Mouse (Mus musculus): ENCODE data around the gene Rundc3a. TPM values are rescaled to one million over a fixed set of nuclear protein-coding genes. Genes with fewer than 3 reads are reported as not detected.

The Rundc3a gene
- 160 and 165 TPM in 2 replicates for polyA plus RNA-seq (2015; fragmentation: Nextera tagmentation; extraction: Ambion mirVana)

- Histone ChIP-seq H3K36me3 (replicated peaks) (no peaks in the 10 kb centered on the region), H3K27ac (peak within 1 kb of the TSS; percentile 96), H3K4me3 (peak within 1 kb of the TSS; percentile 71), H3K4me2 (peak within 1 kb of the TSS; percentile 96), H3K9ac (peak within 1 kb of the TSS; percentile 78), H3K27me3 (replicated peaks) (no peaks in the 10 kb centered on the region), H3K9me3 (no peaks in the 10 kb centered on the region), H3K4me1 (peaks cover 54% of the 10 kb centered on the region)
- WGBS, result 0% methylated on average over 34 of the region's 34 CpGs
- peak; percentile 92 for ATAC-seq (replicated peaks)
Measured at GRCm38 (mm10) chr11:102393238-102393634, at the start of gene Rundc3a. TSS of gene Rundc3a (plus strand) at chr11:102393403.

GRCm38 (mm10) chr11:102344458-102344857 lies 48.7 kb upstream of the Rundc3a start:
- Histone ChIP-seq H3K36me3 (replicated peaks) (no peaks in the 10 kb centered on the region), H3K9ac (no peak overlapping the region), H3K27ac (no peak overlapping the region), H3K4me1 (no peaks in the 10 kb centered on the region), H3K4me2 (no peak overlapping the region), H3K27me3 (replicated peaks) (no peaks in the 10 kb centered on the region), H3K9me3 (no peaks in the 10 kb centered on the region), H3K4me3 (no peak overlapping the region)
- ATAC-seq (replicated peaks), result no peak
- 90% methylated on average over 3 of the region's 3 CpGs for WGBS

GRCm38 (mm10) chr11:102346926-102347325 lies 46.3 kb upstream of the Rundc3a start:
- ATAC-seq (replicated peaks), result no peak
- H3K4me2 ChIP-seq, result no peak overlapping the region
- H3K9ac ChIP-seq, result no peak overlapping the region
- H3K4me3 ChIP-seq, result no peak overlapping the region
- H3K9me3 ChIP-seq, result no peaks in the 10 kb centered on the region
- H3K36me3 ChIP-seq (replicated peaks), result no peaks in the 10 kb centered on the region
- no peak overlapping the region for H3K27ac ChIP-seq
- H3K27me3 ChIP-seq (replicated peaks), result no peaks in the 10 kb centered on the region
- no peaks in the 10 kb centered on the region for H3K4me1 ChIP-seq
- 67% methylated on average over 5 of the region's 5 CpGs for WGBS

GRCm38 (mm10) chr11:102347683-102348082 lies 45.5 kb upstream of the Rundc3a start:
- Histone ChIP-seq H3K9me3 (no peaks in the 10 kb centered on the region), H3K36me3 (replicated peaks) (no peaks in the 10 kb centered on the region), H3K27ac (no peak overlapping the region), H3K27me3 (replicated peaks) (no peaks in the 10 kb centered on the region), H3K4me1 (no peaks in the 10 kb centered on the region), H3K4me2 (no peak overlapping the region), H3K9ac (no peak overlapping the region), H3K4me3 (no peak overlapping the region)
- 64% methylated on average over 5 of the region's 5 CpGs for WGBS
- no peak for ATAC-seq (replicated peaks)

GRCm38 (mm10) chr11:102348101-102348585 lies 45.1 kb upstream of the Rundc3a start:
- Histone ChIP-seq H3K4me3 (no peak overlapping the region), H3K9me3 (no peaks in the 10 kb centered on the region), H3K36me3 (replicated peaks) (no peaks in the 10 kb centered on the region), H3K4me1 (no peaks in the 10 kb centered on the region), H3K9ac (no peak overlapping the region), H3K27me3 (replicated peaks) (no peaks in the 10 kb centered on the region), H3K27ac (no peak overlapping the region), H3K4me2 (no peak overlapping the region)
- 87% methylated on average over 7 of the region's 7 CpGs for WGBS
- no peak for ATAC-seq (replicated peaks)

GRCm38 (mm10) chr11:102348771-102349170 lies 44.4 kb upstream of the Rundc3a start:
- 82% methylated on average over 11 of the region's 11 CpGs for WGBS
- no peak for ATAC-seq (replicated peaks)

GRCm38 (mm10) chr11:102349189-102349954 lies 43.8 kb upstream of the Rundc3a start:
- Histone ChIP-seq H3K4me1 (no peaks in the 10 kb centered on the region), H3K4me2 (no peak overlapping the region), H3K27ac (no peak overlapping the region), H3K9me3 (no peaks in the 10 kb centered on the region), H3K27me3 (replicated peaks) (no peaks in the 10 kb centered on the region), H3K4me3 (no peak overlapping the region), H3K9ac (no peak overlapping the region), H3K36me3 (replicated peaks) (no peaks in the 10 kb centered on the region)
- ATAC-seq (replicated peaks), result no peak
- WGBS, result 88% methylated on average over 3 of the region's 3 CpGs

More at GRCm38 (mm10) chr11:102348771-102349170, 44.4 kb upstream of the Rundc3a start:
- H3K4me3 ChIP-seq, result no peak overlapping the region
- H3K4me2 ChIP-seq, result no peak overlapping the region
- no peaks in the 10 kb centered on the region for H3K4me1 ChIP-seq
- H3K27me3 ChIP-seq (replicated peaks), result no peaks in the 10 kb centered on the region
- no peaks in the 10 kb centered on the region for H3K9me3 ChIP-seq
- no peaks in the 10 kb centered on the region for H3K36me3 ChIP-seq (replicated peaks)
- H3K9ac ChIP-seq, result no peak overlapping the region
- no peak overlapping the region for H3K27ac ChIP-seq

- ATAC-seq (replicated peaks), result no peak
- WGBS, result 88% methylated on average over 4 of the region's 4 CpGs
- Histone ChIP-seq H3K4me3 (no peak overlapping the region), H3K4me2 (no peak overlapping the region), H3K27ac (no peak overlapping the region), H3K36me3 (replicated peaks) (no peaks in the 10 kb centered on the region), H3K9me3 (no peaks in the 10 kb centered on the region), H3K9ac (no peak overlapping the region), H3K4me1 (no peaks in the 10 kb centered on the region), H3K27me3 (replicated peaks) (no peaks in the 10 kb centered on the region)
Measured at GRCm38 (mm10) chr11:102350416-102350815, 42.8 kb upstream of the Rundc3a start.

GRCm38 (mm10) chr11:102350981-102351523 lies 42.2 kb upstream of the Rundc3a start:
- Histone ChIP-seq H3K9me3 (no peaks in the 10 kb centered on the region), H3K27me3 (replicated peaks) (no peaks in the 10 kb centered on the region), H3K4me1 (no peaks in the 10 kb centered on the region), H3K9ac (no peak overlapping the region), H3K27ac (no peak overlapping the region), H3K36me3 (replicated peaks) (no peaks in the 10 kb centered on the region), H3K4me3 (no peak overlapping the region), H3K4me2 (no peak overlapping the region)
- WGBS, result 90% methylated on average over 17 of the region's 17 CpGs
- no peak for ATAC-seq (replicated peaks)

- H3K27me3 ChIP-seq (replicated peaks), result no peaks in the 10 kb centered on the region
- no peak overlapping the region for H3K9ac ChIP-seq
- ATAC-seq (replicated peaks), result no peak
- no peaks in the 10 kb centered on the region for H3K36me3 ChIP-seq (replicated peaks)
- H3K4me2 ChIP-seq, result no peak overlapping the region
- no peak overlapping the region for H3K27ac ChIP-seq
- no peaks in the 10 kb centered on the region for H3K4me1 ChIP-seq
- no peak overlapping the region for H3K4me3 ChIP-seq
- 51% methylated on average over 5 of the region's 5 CpGs for WGBS
- no peaks in the 10 kb centered on the region for H3K9me3 ChIP-seq
Measured at GRCm38 (mm10) chr11:102352378-102352777, 40.8 kb upstream of the Rundc3a start.

- Histone ChIP-seq H3K4me3 (no peak overlapping the region), H3K27ac (no peak overlapping the region), H3K9ac (no peak overlapping the region), H3K4me1 (no peaks in the 10 kb centered on the region), H3K27me3 (replicated peaks) (no peaks in the 10 kb centered on the region), H3K9me3 (no peaks in the 10 kb centered on the region), H3K36me3 (replicated peaks) (no peaks in the 10 kb centered on the region), H3K4me2 (no peak overlapping the region)
- WGBS, result 49% methylated on average over 8 of the region's 8 CpGs
- no peak for ATAC-seq (replicated peaks)
Measured at GRCm38 (mm10) chr11:102353021-102353431, 40.2 kb upstream of the Rundc3a start.

- Histone ChIP-seq H3K4me1 (no peaks in the 10 kb centered on the region), H3K36me3 (replicated peaks) (no peaks in the 10 kb centered on the region), H3K9me3 (no peaks in the 10 kb centered on the region), H3K9ac (no peak overlapping the region), H3K27ac (no peak overlapping the region), H3K4me3 (no peak overlapping the region), H3K4me2 (no peak overlapping the region), H3K27me3 (replicated peaks) (no peaks in the 10 kb centered on the region)
- ATAC-seq (replicated peaks), result no peak
- 80% methylated on average over 3 of the region's 3 CpGs for WGBS
Measured at GRCm38 (mm10) chr11:102355501-102355900, 37.7 kb upstream of the Rundc3a start.

- Histone ChIP-seq H3K9me3 (no peaks in the 10 kb centered on the region), H3K27ac (no peak overlapping the region), H3K4me2 (no peak overlapping the region), H3K27me3 (replicated peaks) (no peaks in the 10 kb centered on the region), H3K9ac (no peak overlapping the region), H3K4me3 (no peak overlapping the region), H3K4me1 (no peaks in the 10 kb centered on the region), H3K36me3 (replicated peaks) (no peaks in the 10 kb centered on the region)
- 82% methylated on average over 12 of the region's 12 CpGs for WGBS
- no peak for ATAC-seq (replicated peaks)
Measured at GRCm38 (mm10) chr11:102356190-102356589, 37.0 kb upstream of the Rundc3a start.

Data from midbrain, embryonic 15.5 days (tissue).